Mouse (Mus musculus): ENCODE measurements around the gene Dnah10.

Dnah10 gene

DNA sequence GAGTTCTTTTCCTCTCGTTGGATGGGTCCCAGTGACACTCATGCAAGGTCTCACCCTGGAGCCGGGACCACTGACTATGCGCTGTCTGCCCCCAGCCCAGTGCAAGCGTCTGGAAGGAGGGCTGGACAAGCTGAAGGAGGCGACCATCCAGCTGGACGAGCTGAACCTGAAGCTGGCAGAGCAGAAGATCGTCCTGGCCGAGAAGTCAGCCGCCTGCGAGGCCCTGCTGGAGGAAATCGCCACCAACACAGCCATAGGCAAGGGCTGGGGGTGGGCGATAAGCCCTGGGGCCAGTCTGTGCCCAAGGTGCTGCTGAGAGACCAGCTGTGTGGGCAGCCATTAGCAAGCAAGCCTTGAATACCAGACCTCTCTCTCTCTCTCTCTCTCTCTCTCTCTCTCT is 87.6 kb downstream of the Dnah10 start:
- no peak for DNase-seq (ENCODE audit: extremely low read depth, low read depth)

- DNase-seq (ENCODE audit: extremely low read depth, low read depth): no peak
Observed at GRCm38 (mm10) chr5:124814797-124815196, 89.9 kb downstream of the Dnah10 start.

DNA sequence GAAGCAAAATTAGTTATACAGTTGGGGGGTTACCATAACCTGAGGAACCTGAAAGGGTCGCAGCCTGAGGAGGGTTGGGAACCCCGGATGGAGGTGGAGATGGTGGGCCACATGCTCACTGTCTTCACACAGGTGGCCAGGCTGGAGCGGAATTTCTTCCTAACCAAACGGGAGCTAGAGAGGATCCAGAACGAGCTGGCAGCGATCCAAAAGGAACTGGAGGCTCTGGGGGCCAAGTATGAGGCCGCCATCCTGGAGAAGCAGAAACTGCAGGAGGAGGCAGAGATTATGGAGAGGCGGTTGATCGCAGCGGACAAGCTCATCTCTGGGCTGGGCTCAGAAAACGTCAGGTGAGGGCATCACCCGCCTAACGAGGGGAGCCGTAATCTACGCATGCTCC is 92.2 kb downstream of the Dnah10 start:
- DNase-seq (ENCODE audit: extremely low read depth, low read depth): no peak

GRCm38 (mm10) chr5:124822128-124822894 is 97.4 kb downstream of the Dnah10 start:
- no peak for DNase-seq (ENCODE audit: extremely low read depth, low read depth)

DNA sequence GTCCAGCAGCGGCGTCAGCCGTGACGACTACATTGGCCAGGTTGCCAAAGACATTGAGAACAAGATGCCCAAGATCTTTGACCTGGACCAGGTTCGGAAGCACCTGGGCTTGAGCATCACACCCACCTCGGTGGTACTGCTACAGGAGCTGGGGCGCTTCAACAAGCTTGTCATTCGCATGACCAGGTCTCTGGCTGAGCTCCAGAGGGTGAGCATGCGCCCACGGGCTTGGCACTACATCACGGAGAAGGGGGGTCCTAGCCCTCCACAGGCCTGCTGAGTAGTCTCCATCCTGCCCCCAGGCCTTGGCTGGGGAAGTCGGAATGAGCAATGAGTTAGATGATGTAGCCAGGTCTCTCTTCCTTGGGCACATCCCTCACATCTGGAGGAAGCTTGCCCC is 105.4 kb downstream of the Dnah10 start:
- no peak for DNase-seq (ENCODE audit: extremely low read depth, low read depth)

DNA sequence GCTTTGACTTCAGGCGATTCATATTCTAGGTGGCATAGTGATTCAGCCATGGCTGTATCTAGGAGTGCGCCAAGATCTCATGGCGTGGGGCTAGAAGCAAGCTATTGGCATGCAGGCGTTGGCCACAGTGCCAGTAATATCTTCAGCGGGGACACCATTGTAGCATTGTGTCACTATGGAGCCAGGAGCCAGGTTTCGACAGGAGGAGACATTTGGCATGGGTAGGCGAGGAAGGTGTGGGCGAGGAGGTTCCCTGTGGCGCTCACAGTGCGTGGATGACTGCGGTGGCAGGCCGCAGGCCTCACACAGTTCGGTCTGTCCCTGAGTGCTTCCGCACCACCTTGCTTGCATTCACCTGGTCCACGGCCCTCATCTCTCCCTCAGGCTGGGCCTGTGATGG is 110.3 kb downstream of the Dnah10 start:
- no peak for DNase-seq (ENCODE audit: extremely low read depth, low read depth)

GRCm38 (mm10) chr5:124836075-124836474 is 111.2 kb downstream of the Dnah10 start:
- no peak for DNase-seq (ENCODE audit: extremely low read depth, low read depth)

DNA sequence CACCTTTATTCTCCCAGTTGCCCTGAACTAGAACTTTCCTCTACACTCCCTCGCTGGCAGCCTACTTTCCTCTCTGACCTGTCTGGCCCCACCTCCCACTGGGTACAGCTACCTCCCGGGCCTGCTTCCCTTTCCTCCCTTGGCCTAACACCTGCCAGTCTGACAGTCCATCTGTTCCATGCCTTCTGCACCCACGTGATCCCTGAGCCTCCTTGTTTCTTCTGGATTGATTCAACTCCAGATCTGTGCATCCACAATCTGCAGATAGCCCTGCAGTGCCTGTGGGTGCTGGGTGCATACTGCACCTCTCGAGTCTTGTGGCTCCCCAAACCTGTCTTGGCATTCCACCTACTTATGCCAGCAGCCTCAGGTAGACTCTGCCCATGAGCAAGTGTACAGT is 111.7 kb downstream of the Dnah10 start:
- DNase-seq (ENCODE audit: extremely low read depth, low read depth): no peak

- no peak for DNase-seq (ENCODE audit: extremely low read depth, low read depth)
Observed at GRCm38 (mm10) chr5:124840202-124840601, 115.3 kb downstream of the Dnah10 start.

DNA sequence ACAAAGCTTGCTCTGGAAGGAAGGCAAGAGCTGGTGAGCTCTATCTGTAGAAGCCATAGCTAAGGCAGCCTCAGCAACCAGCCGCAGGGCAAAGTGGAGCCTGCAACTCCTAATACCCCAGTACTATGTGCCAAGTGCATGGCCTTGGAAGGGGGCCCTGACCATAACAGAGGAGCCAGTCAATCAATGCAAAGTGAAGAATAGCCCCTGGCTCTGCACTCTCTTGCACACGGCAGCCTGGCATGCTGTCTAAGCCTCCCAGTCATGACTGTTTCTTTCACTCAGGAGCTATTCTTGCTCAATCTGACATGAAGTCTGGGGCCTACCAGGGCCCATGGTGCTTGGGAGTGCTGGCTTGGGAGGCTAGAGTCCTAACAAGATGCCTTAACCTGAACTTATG is 115.8 kb downstream of the Dnah10 start:
- no peak for DNase-seq (ENCODE audit: extremely low read depth, low read depth)

GRCm38 (mm10) chr5:124843386-124843785 is 118.5 kb downstream of the Dnah10 start:
- no peak for DNase-seq (ENCODE audit: extremely low read depth, low read depth)

DNA sequence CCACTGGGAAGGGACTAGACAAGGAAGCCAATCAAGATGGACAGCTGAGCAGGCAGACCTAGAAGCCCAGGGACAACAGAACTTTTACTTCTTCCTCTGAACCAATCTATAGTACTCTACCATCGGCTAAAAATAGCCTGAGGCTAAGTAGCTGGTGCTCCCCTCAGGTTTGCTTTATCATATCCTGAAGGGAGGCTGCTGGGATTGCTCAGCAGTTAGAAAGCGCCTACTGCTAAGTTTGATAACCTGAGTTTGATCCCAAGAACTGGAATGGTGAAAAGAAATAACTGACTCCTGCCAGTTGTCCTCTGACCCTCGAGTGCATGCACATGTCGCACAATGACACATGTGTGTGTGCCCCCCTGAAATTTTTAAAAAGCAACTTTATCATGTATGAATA is 120.0 kb downstream of the Dnah10 start:
- no peak for DNase-seq (ENCODE audit: extremely low read depth, low read depth)

GRCm38 (mm10) chr5:124847014-124847413 is 122.1 kb downstream of the Dnah10 start:
- DNase-seq (ENCODE audit: extremely low read depth, low read depth): no peak

DNA sequence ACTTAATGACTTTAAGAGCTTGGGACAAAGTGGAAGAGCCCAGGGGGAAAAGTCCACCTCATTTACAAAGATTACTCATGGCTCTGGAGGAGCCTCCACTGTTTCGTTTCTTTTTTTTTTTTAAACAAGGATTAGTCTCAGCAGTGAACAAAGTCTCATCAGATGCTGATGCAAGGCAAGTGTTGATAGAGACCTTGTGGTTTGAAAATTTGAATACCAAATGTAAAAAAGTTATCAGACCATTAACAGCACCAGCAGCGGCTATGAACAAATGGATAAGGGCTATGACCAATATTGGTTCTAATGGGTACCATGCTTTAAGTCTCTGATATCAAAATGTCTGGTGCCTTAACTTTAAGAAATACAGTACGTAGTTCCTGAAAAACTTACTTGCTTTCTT is 124.1 kb downstream of the Dnah10 start:
- DNase-seq (ENCODE audit: extremely low read depth, low read depth): no peak

GRCm38 (mm10) chr5:124851572-124851971 is 126.7 kb downstream of the Dnah10 start:
- DNase-seq (ENCODE audit: extremely low read depth, low read depth): no peak

GRCm38 (mm10) chr5:124852294-124852693 is 127.4 kb downstream of the Dnah10 start:
- no peak for DNase-seq (ENCODE audit: extremely low read depth, low read depth)

DNA sequence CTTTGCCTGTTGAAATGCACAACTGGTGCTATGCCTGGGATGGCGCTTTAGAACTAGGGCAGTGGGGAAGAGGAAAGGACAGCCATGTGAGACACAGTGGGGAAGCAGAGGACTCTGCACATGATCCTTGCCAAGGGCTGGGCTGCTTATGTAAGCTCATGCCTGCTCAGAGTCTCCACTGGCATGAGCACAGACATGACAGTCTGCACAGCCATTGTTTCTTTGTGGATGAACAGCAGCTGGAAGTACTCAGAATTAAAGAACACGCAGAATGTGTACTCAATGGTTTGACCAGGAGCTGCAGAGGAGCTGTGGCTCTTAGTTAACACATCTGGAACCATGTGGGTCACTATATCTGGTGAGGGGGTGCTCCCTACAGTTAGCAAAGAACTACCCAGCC is 128.2 kb downstream of the Dnah10 start:
- DNase-seq (ENCODE audit: extremely low read depth, low read depth): no peak

DNA sequence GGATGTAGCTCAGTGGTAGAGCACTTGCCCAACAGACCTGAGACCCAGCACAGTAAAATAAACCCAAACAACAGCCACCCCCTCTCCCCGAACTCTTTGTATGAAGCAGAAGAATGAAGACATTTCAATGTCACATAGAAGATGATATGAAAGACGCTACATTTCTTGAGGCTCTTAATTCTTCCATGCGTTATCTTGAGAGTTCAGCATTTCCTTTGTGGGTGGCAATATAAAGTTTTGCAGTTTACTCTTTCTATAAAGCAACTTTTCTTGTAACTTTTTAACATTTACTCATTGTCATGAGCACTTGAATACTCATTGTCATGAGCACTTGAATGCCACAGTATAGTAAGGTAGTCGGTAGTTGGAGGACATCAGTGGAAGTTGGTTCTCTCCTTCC is 129.3 kb downstream of the Dnah10 start:
- DNase-seq (ENCODE audit: extremely low read depth, low read depth): no peak

DNA sequence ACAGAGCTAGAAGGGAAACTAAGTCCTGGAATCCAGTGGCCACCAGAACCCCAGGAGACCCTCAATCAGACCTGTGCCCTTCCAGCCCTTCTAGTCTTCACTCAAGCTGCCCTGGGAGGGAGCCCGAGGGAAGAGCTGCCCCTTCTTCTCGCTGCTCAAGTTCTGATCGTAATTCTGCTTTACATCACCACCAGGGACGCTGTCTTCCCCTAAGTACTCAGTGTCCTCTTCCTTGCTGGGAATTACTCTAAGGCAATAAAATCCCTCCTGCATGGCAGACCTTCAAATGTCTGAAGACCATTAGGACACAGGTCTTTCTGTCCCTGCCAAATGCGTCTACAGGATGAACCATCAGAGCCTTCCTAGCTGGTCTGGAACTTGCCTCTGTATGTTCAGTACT is 135.1 kb downstream of the Dnah10 start:
- DNase-seq (ENCODE audit: extremely low read depth, low read depth): no peak

- no peak for DNase-seq (ENCODE audit: extremely low read depth, low read depth)
Observed at GRCm38 (mm10) chr5:124861463-124861862, 136.6 kb downstream of the Dnah10 start.

- DNase-seq (ENCODE audit: extremely low read depth, low read depth): peak; percentile 72
Observed at GRCm38 (mm10) chr5:124862013-124862866, 137.4 kb downstream of the Dnah10 start, which contains the start of the genes Ccdc92 and Zfp664. Gene Ccdc92, minus strand, starts transcription at chr5:124862424. Gene Zfp664, plus strand, starts transcription at chr5:124862691.

All from MEL-GATA-1-ER (cell line).